Mouse (Mus musculus) hindbrain, postnatal 0 days (tissue): ENCODE data around the gene Gm12888. TPM values are rescaled to one million over a fixed set of nuclear protein-coding genes. Genes with fewer than 3 reads are reported as not detected.
"Not testable (repeated sequence)": the region's sequence is repeated elsewhere in the genome, so short reads cannot be mapped to it uniquely, and the experiment has no call there.

Source experiments
- ATAC-seq: fragments of 200-750 bp; cut with Nextera tagmentation; 2 replicates; pipeline ENCODE4 v1.8.0; 2017; ENCODE audit warnings: mild to moderate bottlenecking, moderate TSS enrichment, moderate library complexity
- DNase-seq: peaks from one replicate; pipeline ENCODE4 v3.0.0-alpha.2; 2015; ENCODE audit warnings: low spot score
- H3K27ac ChIP-seq: fragments of 300-500 bp; sonication (generic); 2 replicates; pipeline ENCODE4 v1.5.1; 2014; ENCODE audit warnings: mild to moderate bottlenecking
- H3K27me3 ChIP-seq: fragments of 300-500 bp; sonication (generic); 2 replicates; pipeline ENCODE4 v1.6.1; 2014; ENCODE audit warnings: low read length, mixed read lengths; ENCODE audit not compliant: insufficient read depth
- H3K36me3 ChIP-seq: fragments of 300-500 bp; sonication (generic); 2 replicates; pipeline ENCODE4 v1.6.1; 2014; ENCODE audit warnings: low read length, mixed read lengths; ENCODE audit not compliant: insufficient read depth
- H3K4me1 ChIP-seq: fragments of 300-500 bp; sonication (generic); 2 replicates; pipeline ENCODE4 v1.6.1; 2014; ENCODE audit warnings: antibody characterized with exemption, low read length, mixed read lengths; ENCODE audit not compliant: insufficient read depth
- H3K4me2 ChIP-seq: fragments of 300-500 bp; sonication (generic); 2 replicates; pipeline ENCODE4 v1.6.1; 2014; ENCODE audit warnings: low read depth, mild to moderate bottlenecking, low read length, moderate library complexity, mixed read lengths
- H3K4me3 ChIP-seq: fragments of 300-500 bp; sonication (generic); 2 replicates; pipeline ENCODE4 v1.5.1; 2014; ENCODE audit warnings: low read length
- H3K9ac ChIP-seq: fragments of 300-500 bp; sonication (generic); replicated peaks from 2 replicates; pipeline ENCODE4 v1.6.1; 2014; ENCODE audit warnings: mild to moderate bottlenecking, low read length, moderate library complexity, mixed read lengths
- H3K9me3 ChIP-seq: fragments of 300-500 bp; sonication (generic); 2 replicates; pipeline ENCODE4 v1.6.1; 2016; ENCODE audit warnings: low read length, mixed read lengths
- WGBS: fragments of 180-500 bp; shearing (Covaris S2); extraction: QIAGEN DNeasy Blood & Tissue Kit; methylation state at CpG from one replicate; pipeline ENCODE4 v1.1.7; 2014; 5-methylcytosine and 5-hydroxymethylcytosine counted together
- polyA plus RNA-seq: library from polyadenylated mRNA; unstranded; fragments of >200 nt; fragmentation: Nextera tagmentation; extraction: Ambion mirVana; gene quantifications from 2 replicates; pipeline ENCODE4 v1.2.1, GENCODE M21; 2015
- total RNA-seq: library from RNA; depleted of rRNA; stranded (reverse); fragments of >200 nt; gene quantifications from 2 replicates; pipeline ENCODE4 v1.2.3, GENCODE M21; 2014; rRNA removed

The Gm12888 gene
- total RNA-seq (not detected in 2 replicates), polyA plus RNA-seq (not detected in 2 replicates)

DNA sequence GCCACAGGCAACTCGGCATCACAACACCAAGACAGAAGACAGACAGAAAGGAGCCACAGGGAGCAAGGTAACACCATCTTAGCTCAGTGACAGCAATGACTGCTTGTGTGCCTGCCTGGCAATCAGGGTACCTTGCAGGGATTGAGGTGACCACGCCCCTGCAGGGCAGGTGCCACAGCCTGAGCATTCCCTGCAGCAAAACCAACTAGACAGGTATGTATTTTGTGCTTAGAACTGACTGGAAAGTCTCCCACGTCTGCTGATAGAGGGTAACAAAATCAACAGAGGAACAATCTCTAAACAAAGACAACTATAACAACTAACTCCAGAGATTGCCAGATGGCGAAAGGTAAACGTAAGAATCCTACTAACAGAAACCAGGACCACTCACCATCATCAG, at the start of gene Gm12888:
Gene Gm12888 (minus strand): TSS at position 101 of the 400 bp plus-strand sequence.
- H3K27me3 ChIP-seq, H3K27ac ChIP-seq, H3K36me3 ChIP-seq, DNase-seq, H3K9ac ChIP-seq, H3K9me3 ChIP-seq, ATAC-seq, H3K4me3 ChIP-seq, H3K4me2 ChIP-seq, H3K4me1 ChIP-seq: not testable (repeated sequence)
- WGBS: 60% methylated on average over 3 of the region's 5 CpGs

Other genes with a start within 250 kb of the Gm12888 start
- gene Zmpste24, start 226.7 kb downstream of the Gm12888 start, total RNA-seq: 20.5 and 21.7 TPM in 2 replicates
- gene Zmpste24, start 226.7 kb downstream of the Gm12888 start, polyA plus RNA-seq: 21.3 and 23.0 TPM in 2 replicates
- not detected in 2 replicates for gene Tmco2, start 215.7 kb downstream of the Gm12888 start, total RNA-seq
- gene Tmco2, start 215.7 kb downstream of the Gm12888 start, polyA plus RNA-seq: 0.21 TPM in 1 of 2 replicates, not detected in the other
- 24.4 and 27.0 TPM in 2 replicates for gene Rlf, start 109.8 kb downstream of the Gm12888 start, total RNA-seq
- 18.4 and 19.3 TPM in 2 replicates for gene Rlf, start 109.8 kb downstream of the Gm12888 start, polyA plus RNA-seq
- gene Gm12886, start 98.2 kb upstream of the Gm12888 start, total RNA-seq: not detected in 2 replicates
- gene Gm12886, start 98.2 kb upstream of the Gm12888 start, polyA plus RNA-seq: not detected in 2 replicates